Mouse (Mus musculus) kidney, embryonic 14.5 days (tissue): Measurements from ENCODE around the gene Olfr961. TPM values are rescaled to one million over a fixed set of nuclear protein-coding genes. Genes with fewer than 3 reads are reported as not detected.

Source experiments
- ATAC-seq: fragments of 200-750 bp; cut with Nextera tagmentation; 2 replicates; pipeline ENCODE4 v1.8.0; 2017; ENCODE audit warnings: moderate number of reproducible peaks, mild to moderate bottlenecking, moderate TSS enrichment, moderate library complexity; ENCODE audit not compliant: low FRiP score, low TSS enrichment
- H3K27ac ChIP-seq: fragments of 300-500 bp; sonication (generic); 2 replicates; pipeline ENCODE4 v1.5.1; 2014; ENCODE audit warnings: low read depth, mild to moderate bottlenecking, low read length, moderate library complexity, mixed read lengths
- H3K27me3 ChIP-seq: fragments of 300-500 bp; sonication (generic); 2 replicates; pipeline ENCODE4 v1.6.1; 2014; ENCODE audit warnings: mild to moderate bottlenecking, low read length; ENCODE audit not compliant: control insufficient read depth, insufficient read depth
- H3K36me3 ChIP-seq: fragments of 300-500 bp; sonication (generic); 2 replicates; pipeline ENCODE4 v1.6.1; 2014; ENCODE audit warnings: low read length, mixed read lengths; ENCODE audit not compliant: control insufficient read depth, insufficient read depth
- H3K4me1 ChIP-seq: fragments of 300-500 bp; sonication (generic); 2 replicates; pipeline ENCODE4 v1.6.1; 2014; ENCODE audit warnings: low read length, mixed read lengths; ENCODE audit not compliant: control insufficient read depth, insufficient read depth
- H3K4me2 ChIP-seq: fragments of 300-500 bp; sonication (generic); replicated peaks from 2 replicates; pipeline ENCODE4 v1.6.1; 2014; ENCODE audit warnings: low read depth, mild to moderate bottlenecking, low read length
- H3K4me3 ChIP-seq: fragments of 300-500 bp; sonication (generic); 2 replicates; pipeline ENCODE4 v1.5.1; 2014; ENCODE audit warnings: mild to moderate bottlenecking, low read length
- H3K9ac ChIP-seq: fragments of 300-500 bp; sonication (generic); 2 replicates; pipeline ENCODE4 v1.6.1; 2014; ENCODE audit warnings: low read depth, mild to moderate bottlenecking, low read length, moderate library complexity
- H3K9me3 ChIP-seq: fragments of 300-500 bp; sonication (generic); 2 replicates; pipeline ENCODE4 v1.6.1; 2016; ENCODE audit warnings: low read length; ENCODE audit not compliant: control insufficient read depth
- WGBS: fragments of 180-500 bp; shearing (Covaris S2); extraction: QIAGEN DNeasy Blood & Tissue Kit; methylation state at CpG from one replicate; pipeline ENCODE4 v1.1.7; 2014; 5-methylcytosine and 5-hydroxymethylcytosine counted together
- polyA plus RNA-seq: library from polyadenylated mRNA; unstranded; fragments of >200 nt; fragmentation: Nextera tagmentation; extraction: Ambion mirVana; gene quantifications from 2 replicates; pipeline ENCODE4 v1.2.1, GENCODE M21; 2014

Olfr961 gene
- polyA plus RNA-seq, 1 experiment from 2014 or later = not detected

DNA sequence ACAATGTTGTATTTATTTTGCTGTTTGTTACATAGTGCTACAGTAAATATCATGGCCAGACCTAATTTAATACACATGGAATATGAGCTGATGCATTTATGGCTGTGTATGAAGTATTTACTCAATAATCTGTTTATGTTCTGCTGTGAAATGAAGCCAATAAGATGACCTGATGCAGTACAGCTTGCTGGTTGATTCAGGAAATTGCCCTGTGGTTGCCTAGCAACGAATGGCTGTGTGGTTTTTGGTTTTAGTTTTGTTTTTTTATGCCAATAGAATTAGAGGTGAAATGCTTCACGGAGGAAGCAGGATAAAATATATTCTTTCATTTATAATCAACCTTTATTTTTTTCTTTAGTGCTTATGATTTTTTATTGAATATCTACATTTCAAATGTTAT, 34.4 kb downstream of the Olfr961 start:
- H3K4me3 ChIP-seq = no peak overlapping the region
- no peaks in the 10 kb centered on the region for H3K4me1 ChIP-seq
- no peaks in the 10 kb centered on the region for H3K9me3 ChIP-seq
- no peaks in the 10 kb centered on the region for H3K27me3 ChIP-seq
- no peak overlapping the region for H3K27ac ChIP-seq
- no peak overlapping the region for H3K9ac ChIP-seq
- no peaks in the 10 kb centered on the region for H3K36me3 ChIP-seq
- no peak overlapping the region for H3K4me2 ChIP-seq
- no peak for ATAC-seq
- WGBS = 65% methylated on average over 2 of the region's 2 CpGs

Other genes with a start within 250 kb of the Olfr961 start
- not detected in 2 replicates for gene Olfr952, start 217.9 kb upstream of the Olfr961 start, polyA plus RNA-seq
- gene Olfr954, start 188.4 kb upstream of the Olfr961 start, polyA plus RNA-seq = not detected in 2 replicates
- gene Olfr955, start 173.1 kb upstream of the Olfr961 start, polyA plus RNA-seq = not detected in 2 replicates
- not detected in 2 replicates for gene Olfr44, start 151.1 kb upstream of the Olfr961 start, polyA plus RNA-seq
- gene Olfr957, start 129.3 kb upstream of the Olfr961 start, polyA plus RNA-seq = not detected in 2 replicates
- not detected in 2 replicates for gene Olfr958, start 91.0 kb upstream of the Olfr961 start, polyA plus RNA-seq
- not detected in 2 replicates for gene Olfr959, start 69.5 kb upstream of the Olfr961 start, polyA plus RNA-seq
- gene AW551984, start 40.7 kb upstream of the Olfr961 start, polyA plus RNA-seq = 15.0 and 19.9 TPM in 2 replicates
- gene Olfr148, start 34.4 kb upstream of the Olfr961 start, polyA plus RNA-seq = not detected in 2 replicates
- gene Olfr960, start 23.7 kb upstream of the Olfr961 start, polyA plus RNA-seq = 0.19 TPM in 1 of 2 replicates, not detected in the other
- gene Olfr963, start 22.1 kb downstream of the Olfr961 start, polyA plus RNA-seq = not detected in 2 replicates
- gene Olfr149, start 62.0 kb downstream of the Olfr961 start, polyA plus RNA-seq = not detected in 2 replicates
- gene Olfr965, start 66.3 kb downstream of the Olfr961 start, polyA plus RNA-seq = not detected in 2 replicates
- not detected in 2 replicates for gene Olfr150, start 85.9 kb downstream of the Olfr961 start, polyA plus RNA-seq
- gene Olfr967, start 101.2 kb downstream of the Olfr961 start, polyA plus RNA-seq = not detected in 2 replicates
- gene Olfr968, start 138.2 kb downstream of the Olfr961 start, polyA plus RNA-seq = not detected in 2 replicates
- not detected in 2 replicates for gene Olfr969, start 145.9 kb downstream of the Olfr961 start, polyA plus RNA-seq
- not detected in 2 replicates for gene Olfr970, start 163.8 kb downstream of the Olfr961 start, polyA plus RNA-seq
- gene Olfr971, start 191.8 kb downstream of the Olfr961 start, polyA plus RNA-seq = not detected in 2 replicates
- gene Olfr972, start 221.3 kb downstream of the Olfr961 start, polyA plus RNA-seq = not detected in 2 replicates